Mouse (Mus musculus): ENCODE data around the gene Cdr2l. TPM values are rescaled to one million over a fixed set of nuclear protein-coding genes. Genes with fewer than 3 reads are reported as not detected.
A peak's percentile ranks its signal among the peaks of the same experiment; 100 is the strongest.

Cdr2l gene
- polyA plus RNA-seq, 1 experiment from 2014 or later = 29.7 TPM

DNA sequence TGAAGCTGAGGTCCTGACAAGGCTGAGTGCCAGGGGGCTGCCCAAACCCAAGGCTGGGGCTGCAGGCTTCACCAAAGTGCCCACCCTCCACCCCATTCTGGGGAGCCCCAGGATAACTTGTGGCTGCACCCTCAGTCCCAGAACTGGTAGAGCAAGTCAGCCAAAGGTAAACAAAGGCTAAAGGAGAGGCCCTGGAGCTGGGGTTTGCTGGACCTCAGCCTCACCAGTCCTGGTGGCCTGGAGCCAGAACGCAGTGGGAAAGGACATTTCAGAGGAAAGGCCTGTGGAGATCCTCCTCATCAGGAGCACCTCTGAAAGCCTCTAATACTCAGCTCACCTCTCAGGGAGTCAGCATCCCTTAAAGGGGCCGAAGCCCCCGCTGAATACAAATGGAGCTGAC, 17.6 kb upstream of the Cdr2l start:
- no peak overlapping the region for H3K4me2 ChIP-seq (ENCODE audit: low read depth, low read length, severe bottlenecking)
- peaks cover 5% of the 10 kb centered on the region; the same call in 1 of the 2 replicates for H3K27me3 ChIP-seq (ENCODE audit: control insufficient read depth, insufficient read depth, low read length)
- no peaks in the 10 kb centered on the region for H3K36me3 ChIP-seq (ENCODE audit: control insufficient read depth, insufficient read depth, low read length)
- H3K4me3 ChIP-seq (ENCODE audit: low read depth, low read length) = no peak overlapping the region
- DNase-seq (ENCODE audit: low spot score) = no peak
- peaks cover 3% of the 10 kb centered on the region; the same call in 1 of the 2 replicates for H3K4me1 ChIP-seq (replicated peaks; ENCODE audit: control insufficient read depth, insufficient read depth, low read length)
- H3K9me3 ChIP-seq (ENCODE audit: control insufficient read depth, low read length) = no peaks in the 10 kb centered on the region
- no peak for ATAC-seq (replicated peaks; ENCODE audit: low FRiP score)
- WGBS = 94% methylated on average over 3 of the region's 3 CpGs
- no peak overlapping the region for H3K27ac ChIP-seq (ENCODE audit: low read depth, low read length)
- H3K9ac ChIP-seq (ENCODE audit: low read length) = no peak overlapping the region

DNA sequence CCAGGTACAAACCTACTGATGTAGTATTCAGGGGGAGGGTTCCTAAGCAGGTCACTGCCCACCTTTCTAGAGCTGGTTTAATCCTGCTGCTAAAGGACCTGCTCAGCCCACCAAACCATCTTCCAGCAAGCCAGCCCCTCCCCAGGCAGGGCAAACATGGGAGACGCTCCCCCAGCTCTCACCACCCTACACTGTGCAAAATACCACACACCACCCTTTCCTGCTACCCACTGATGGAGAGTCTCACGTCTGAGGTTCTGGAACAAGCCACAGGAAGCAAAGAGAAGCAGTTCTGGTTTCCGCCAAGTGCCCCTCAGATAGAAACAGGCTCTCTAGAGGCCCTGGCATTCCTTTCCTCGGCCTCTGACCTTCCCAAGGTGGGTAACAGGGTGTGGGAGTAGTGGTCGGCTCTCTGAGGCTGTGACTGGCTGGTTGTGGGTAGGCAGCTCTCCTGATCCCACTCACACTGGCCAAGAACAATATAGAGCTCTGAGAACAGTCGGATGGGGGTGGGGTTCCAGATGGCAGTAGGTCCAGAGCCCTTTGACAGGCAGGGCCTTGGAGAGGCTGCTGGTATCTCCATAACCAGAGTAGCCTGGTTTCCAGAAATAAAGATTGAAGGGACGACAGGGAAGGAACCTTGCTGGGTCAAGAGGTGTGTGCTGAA, 15.5 kb upstream of the Cdr2l start:
- no peak; the same call in 1 of the 2 replicates for ATAC-seq (replicated peaks; ENCODE audit: low FRiP score)
- 43% methylated on average over 7 of the region's 7 CpGs for WGBS
- H3K36me3 ChIP-seq (ENCODE audit: control insufficient read depth, insufficient read depth, low read length) = no peaks in the 10 kb centered on the region
- no peaks in the 10 kb centered on the region for H3K9me3 ChIP-seq (ENCODE audit: control insufficient read depth, low read length)
- H3K4me1 ChIP-seq (replicated peaks; ENCODE audit: control insufficient read depth, insufficient read depth, low read length) = peaks cover 3% of the 10 kb centered on the region; the same call in 1 of the 2 replicates
- H3K27me3 ChIP-seq (ENCODE audit: control insufficient read depth, insufficient read depth, low read length) = peaks cover 7% of the 10 kb centered on the region; the same call in 1 of the 2 replicates
- peak overlapping the region; percentile 66 for H3K4me3 ChIP-seq (ENCODE audit: low read depth, low read length)
- no peak overlapping the region for H3K27ac ChIP-seq (ENCODE audit: low read depth, low read length)
- H3K4me2 ChIP-seq (ENCODE audit: low read depth, low read length, severe bottlenecking) = peak overlapping the region; percentile 98
- DNase-seq (ENCODE audit: low spot score) = no peak
- H3K9ac ChIP-seq (ENCODE audit: low read length) = no peak overlapping the region

DNA sequence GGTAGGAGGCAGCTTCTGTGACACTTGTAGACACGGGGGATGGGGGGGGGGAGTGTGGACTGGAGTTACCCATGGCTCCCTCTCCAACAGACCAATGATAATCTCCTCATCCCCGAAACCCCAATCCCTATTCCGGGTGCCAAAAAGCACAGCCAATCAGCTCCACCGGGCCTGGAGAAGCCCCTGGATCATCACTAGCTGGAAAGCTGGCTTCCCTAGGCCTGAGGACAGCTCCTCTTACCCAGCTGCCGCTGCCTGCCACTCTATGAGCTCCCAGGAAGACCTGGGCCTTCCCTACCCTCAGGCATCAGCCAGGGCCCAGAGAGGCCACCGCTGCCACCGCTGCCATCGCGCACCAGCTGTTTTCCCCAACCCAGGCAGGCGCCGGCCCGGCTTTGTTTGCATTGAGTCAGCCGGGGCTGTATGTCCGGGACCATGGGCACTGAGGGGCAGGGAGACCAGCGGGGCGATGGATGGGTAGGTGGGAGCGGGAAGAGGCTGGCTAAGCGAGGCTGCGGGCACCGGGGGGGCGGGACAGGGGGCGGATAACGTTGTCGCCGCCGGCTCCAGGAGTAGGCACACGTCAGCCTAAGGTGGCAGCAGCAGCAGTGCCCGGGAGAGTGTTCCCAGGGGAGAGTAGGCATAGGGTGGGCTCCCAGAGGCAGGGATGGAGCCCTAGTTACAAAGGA, 14.9 kb upstream of the Cdr2l start:
- ATAC-seq (replicated peaks; ENCODE audit: low FRiP score) = peak; percentile 67
- Histone ChIP-seq H3K36me3 (ENCODE audit: control insufficient read depth, insufficient read depth, low read length) (no peaks in the 10 kb centered on the region), H3K9me3 (ENCODE audit: control insufficient read depth, low read length) (no peaks in the 10 kb centered on the region), H3K4me1 (replicated peaks; ENCODE audit: control insufficient read depth, insufficient read depth, low read length) (peaks cover 3% of the 10 kb centered on the region; the same call in 1 of the 2 replicates), H3K4me2 (ENCODE audit: low read depth, low read length, severe bottlenecking) (peak overlapping the region; percentile 98), H3K4me3 (ENCODE audit: low read depth, low read length) (peak overlapping the region; percentile 66), H3K9ac (ENCODE audit: low read length) (peak overlapping the region; percentile 73), H3K27me3 (ENCODE audit: control insufficient read depth, insufficient read depth, low read length) (peaks cover 7% of the 10 kb centered on the region; the same call in 1 of the 2 replicates), H3K27ac (ENCODE audit: low read depth, low read length) (peak overlapping the region; percentile 4; the same call in 1 of the 2 replicates)
- under 1% methylated on average over 28 of the region's 28 CpGs for WGBS
- DNase-seq (ENCODE audit: low spot score) = peak; percentile 75

DNA sequence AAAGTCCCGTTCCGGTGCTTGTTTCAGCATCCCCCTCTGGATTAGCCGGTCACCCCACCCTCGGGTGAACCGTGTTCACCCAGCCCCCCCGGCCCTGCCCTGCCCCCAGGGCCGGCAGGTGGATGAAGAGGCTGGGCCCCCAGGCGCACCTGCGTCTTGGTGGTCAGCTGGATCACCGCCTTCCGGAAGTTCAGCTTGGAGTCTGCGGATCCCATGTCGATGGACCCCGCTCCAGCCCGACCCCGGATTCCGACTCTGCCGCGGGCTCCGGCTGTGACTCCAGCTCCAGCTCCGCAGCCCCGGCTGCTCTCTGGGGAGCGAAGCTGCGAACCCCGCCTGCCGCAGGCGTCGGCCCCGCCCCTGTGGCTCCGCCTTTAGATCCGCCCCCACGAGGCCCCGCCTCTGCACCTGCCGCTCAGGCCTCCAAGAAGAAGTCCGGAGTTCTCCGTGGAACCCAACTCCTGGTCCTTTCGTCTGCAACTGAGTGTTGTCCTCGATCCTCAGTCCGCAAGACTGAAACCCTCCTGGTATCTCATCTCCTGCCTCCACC, 14.2 kb upstream of the Cdr2l start, which contains the start of gene Hid1:
TSS of gene Hid1 (minus strand) at position 362 of the 550 bp plus-strand sequence.
- Histone ChIP-seq H3K4me1 (replicated peaks; ENCODE audit: control insufficient read depth, insufficient read depth, low read length) (peaks cover 3% of the 10 kb centered on the region; the same call in 1 of the 2 replicates), H3K27ac (ENCODE audit: low read depth, low read length) (peak within 1 kb of the TSS; percentile 4; the same call in 1 of the 2 replicates), H3K36me3 (ENCODE audit: control insufficient read depth, insufficient read depth, low read length) (no peaks in the 10 kb centered on the region), H3K27me3 (ENCODE audit: control insufficient read depth, insufficient read depth, low read length) (peaks cover 7% of the 10 kb centered on the region; the same call in 1 of the 2 replicates), H3K4me2 (ENCODE audit: low read depth, low read length, severe bottlenecking) (peak within 1 kb of the TSS; percentile 98), H3K4me3 (ENCODE audit: low read depth, low read length) (peak within 1 kb of the TSS; percentile 66), H3K9me3 (ENCODE audit: control insufficient read depth, low read length) (no peaks in the 10 kb centered on the region), H3K9ac (ENCODE audit: low read length) (peak within 1 kb of the TSS; percentile 73)
- ATAC-seq (replicated peaks; ENCODE audit: low FRiP score) (peak; percentile 80), DNase-seq (ENCODE audit: low spot score) (peak; percentile 92)
- WGBS = under 1% methylated on average over 38 of the region's 39 CpGs

DNA sequence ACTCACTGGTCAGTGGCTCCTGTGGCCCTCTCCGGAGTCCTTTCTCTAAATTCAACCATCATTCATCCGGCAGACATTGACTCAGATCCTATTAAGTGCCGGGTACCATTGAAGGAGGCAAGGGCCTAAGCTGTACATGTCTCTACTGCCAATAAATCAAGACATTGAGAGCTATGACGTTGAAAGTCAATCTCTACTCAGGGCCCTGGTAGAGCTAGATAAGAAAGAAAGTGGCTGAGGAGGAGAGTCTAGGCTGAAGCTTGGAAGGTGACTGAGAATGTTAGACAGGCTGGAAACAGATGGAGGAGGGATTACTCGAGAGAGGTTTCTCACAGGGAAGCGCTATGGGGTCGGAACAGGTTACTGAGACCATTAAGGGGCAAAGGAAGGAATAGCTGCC, 11.3 kb upstream of the Cdr2l start:
- WGBS = 61% methylated on average over 7 of the region's 7 CpGs
- Histone ChIP-seq H3K4me3 (ENCODE audit: low read depth, low read length) (no peak overlapping the region), H3K27me3 (ENCODE audit: control insufficient read depth, insufficient read depth, low read length) (peaks cover 15% of the 10 kb centered on the region), H3K36me3 (ENCODE audit: control insufficient read depth, insufficient read depth, low read length) (no peaks in the 10 kb centered on the region), H3K27ac (ENCODE audit: low read depth, low read length) (no peak overlapping the region), H3K4me2 (ENCODE audit: low read depth, low read length, severe bottlenecking) (no peak overlapping the region), H3K9me3 (ENCODE audit: control insufficient read depth, low read length) (no peaks in the 10 kb centered on the region), H3K9ac (ENCODE audit: low read length) (no peak overlapping the region), H3K4me1 (replicated peaks; ENCODE audit: control insufficient read depth, insufficient read depth, low read length) (peaks cover 13% of the 10 kb centered on the region)
- ATAC-seq (replicated peaks; ENCODE audit: low FRiP score) = no peak
- DNase-seq (ENCODE audit: low spot score) = no peak

GRCm38 (mm10) chr11:115371354-115371753, 10.4 kb upstream of the Cdr2l start:
- no peak for DNase-seq (ENCODE audit: low spot score)
- Histone ChIP-seq H3K9ac (ENCODE audit: low read length) (no peak overlapping the region), H3K4me1 (replicated peaks; ENCODE audit: control insufficient read depth, insufficient read depth, low read length) (peaks cover 13% of the 10 kb centered on the region), H3K27me3 (ENCODE audit: control insufficient read depth, insufficient read depth, low read length) (peaks cover 15% of the 10 kb centered on the region), H3K36me3 (ENCODE audit: control insufficient read depth, insufficient read depth, low read length) (no peaks in the 10 kb centered on the region), H3K4me3 (ENCODE audit: low read depth, low read length) (no peak overlapping the region), H3K4me2 (ENCODE audit: low read depth, low read length, severe bottlenecking) (no peak overlapping the region), H3K9me3 (ENCODE audit: control insufficient read depth, low read length) (no peaks in the 10 kb centered on the region), H3K27ac (ENCODE audit: low read depth, low read length) (no peak overlapping the region)
- ATAC-seq (replicated peaks; ENCODE audit: low FRiP score) = no peak
- WGBS = 73% methylated on average over 8 of the region's 8 CpGs

GRCm38 (mm10) chr11:115372015-115372414, 9.7 kb upstream of the Cdr2l start:
- H3K36me3 ChIP-seq (ENCODE audit: control insufficient read depth, insufficient read depth, low read length) = no peaks in the 10 kb centered on the region

DNA sequence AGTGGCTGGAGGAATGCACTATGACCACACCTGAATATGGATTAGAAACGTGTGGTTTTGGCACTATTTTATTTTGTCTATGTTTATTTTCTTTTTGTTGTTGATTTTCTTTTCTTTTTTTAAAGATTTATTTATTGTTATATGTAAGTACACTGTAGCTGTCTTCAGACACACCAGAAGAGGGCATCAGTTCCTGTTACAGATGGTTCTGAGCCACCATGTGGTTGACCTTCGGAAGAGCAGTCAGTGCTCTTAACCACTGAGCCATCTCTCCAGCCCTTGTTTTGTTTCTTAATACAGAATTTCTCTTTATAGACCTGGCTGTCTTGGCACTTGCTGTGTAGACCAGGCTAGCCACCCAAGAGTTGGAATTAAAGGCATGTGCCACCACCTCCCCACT, 9.0 kb upstream of the Cdr2l start:
- WGBS = 53% methylated on average over 2 of the region's 2 CpGs
- H3K27ac ChIP-seq (ENCODE audit: low read depth, low read length) = no peak overlapping the region
- ATAC-seq (replicated peaks; ENCODE audit: low FRiP score) (no peak), DNase-seq (ENCODE audit: low spot score) (no peak)
- no peak overlapping the region for H3K4me2 ChIP-seq (ENCODE audit: low read depth, low read length, severe bottlenecking)
- H3K4me1 ChIP-seq (replicated peaks; ENCODE audit: control insufficient read depth, insufficient read depth, low read length) = peaks cover 10% of the 10 kb centered on the region
- no peaks in the 10 kb centered on the region for H3K36me3 ChIP-seq (ENCODE audit: control insufficient read depth, insufficient read depth, low read length)
- no peak overlapping the region for H3K9ac ChIP-seq (ENCODE audit: low read length)
- H3K4me3 ChIP-seq (ENCODE audit: low read depth, low read length) = no peak overlapping the region
- no peaks in the 10 kb centered on the region for H3K9me3 ChIP-seq (ENCODE audit: control insufficient read depth, low read length)
- peaks cover 13% of the 10 kb centered on the region for H3K27me3 ChIP-seq (ENCODE audit: control insufficient read depth, insufficient read depth, low read length)

More at GRCm38 (mm10) chr11:115372015-115372414, 9.7 kb upstream of the Cdr2l start:
- Histone ChIP-seq H3K27ac (ENCODE audit: low read depth, low read length) (no peak overlapping the region), H3K4me1 (replicated peaks; ENCODE audit: control insufficient read depth, insufficient read depth, low read length) (peaks cover 10% of the 10 kb centered on the region), H3K4me3 (ENCODE audit: low read depth, low read length) (no peak overlapping the region), H3K9me3 (ENCODE audit: control insufficient read depth, low read length) (no peaks in the 10 kb centered on the region), H3K4me2 (ENCODE audit: low read depth, low read length, severe bottlenecking) (no peak overlapping the region), H3K27me3 (ENCODE audit: control insufficient read depth, insufficient read depth, low read length) (peaks cover 15% of the 10 kb centered on the region), H3K9ac (ENCODE audit: low read length) (no peak overlapping the region)
- WGBS = 57% methylated on average over 1 of the region's 1 CpGs
- ATAC-seq (replicated peaks; ENCODE audit: low FRiP score) (no peak), DNase-seq (ENCODE audit: low spot score) (no peak)

All from forebrain, embryonic 11.5 days (tissue).